Mouse (Mus musculus) heart, postnatal 25 days (tissue): ENCODE results near the gene Gm21983. TPM values are rescaled to one million over a fixed set of nuclear protein-coding genes. Genes with fewer than 3 reads are reported as not detected.

Experiments
- DNase-seq: peaks from one replicate; pipeline ENCODE4 v3.0.0; 2022; ENCODE audit warnings: low spot score
- intact Hi-C: fragments of 180-260 bp; cut with DNase I; formaldehyde crosslinking; loops from one replicate; pipeline ENCODE4 v1.15.1; 2025
- total RNA-seq, 2 experiments: library from RNA; stranded (reverse); gene quantifications; 2 replicates each; pipeline ENCODE4 v1.2.3; 2021

Gm21983 gene
- total RNA-seq, 2 experiments from 2014 or later: not detected

DNA sequence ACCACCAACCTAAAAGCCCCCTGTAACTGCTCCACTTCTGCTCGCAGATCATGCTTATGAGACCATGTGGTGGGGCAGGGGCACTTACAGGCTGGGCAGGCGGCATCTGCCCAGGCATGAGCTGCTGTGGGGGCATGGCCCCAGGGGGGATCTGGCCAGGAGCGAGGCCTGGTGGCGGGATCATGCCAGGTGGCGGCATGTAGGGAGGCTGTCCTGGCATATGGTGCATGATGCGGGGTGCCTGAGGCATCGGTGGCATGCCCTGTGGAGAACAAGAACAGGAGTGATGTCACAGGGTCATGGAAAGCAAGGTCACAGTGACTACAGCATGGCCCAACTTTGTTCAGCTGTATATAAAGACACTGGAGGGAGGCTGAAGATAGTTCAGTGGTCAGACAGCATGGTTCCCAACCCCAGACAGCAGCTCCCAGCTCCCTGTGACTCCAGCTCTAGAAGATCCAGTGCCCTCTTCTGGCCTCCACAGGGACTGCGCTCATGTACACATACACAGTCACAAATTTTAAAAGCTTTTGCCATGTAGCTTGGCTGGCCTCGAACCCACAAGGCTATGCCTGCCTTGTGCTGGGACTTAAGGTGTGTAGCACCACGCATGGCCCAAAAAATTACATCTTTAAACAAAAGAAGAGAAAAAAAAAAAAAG is 8.5 kb upstream of the Gm21983 start:
- no peak for DNase-seq
- intact Hi-C loops: no loop called here

DNA sequence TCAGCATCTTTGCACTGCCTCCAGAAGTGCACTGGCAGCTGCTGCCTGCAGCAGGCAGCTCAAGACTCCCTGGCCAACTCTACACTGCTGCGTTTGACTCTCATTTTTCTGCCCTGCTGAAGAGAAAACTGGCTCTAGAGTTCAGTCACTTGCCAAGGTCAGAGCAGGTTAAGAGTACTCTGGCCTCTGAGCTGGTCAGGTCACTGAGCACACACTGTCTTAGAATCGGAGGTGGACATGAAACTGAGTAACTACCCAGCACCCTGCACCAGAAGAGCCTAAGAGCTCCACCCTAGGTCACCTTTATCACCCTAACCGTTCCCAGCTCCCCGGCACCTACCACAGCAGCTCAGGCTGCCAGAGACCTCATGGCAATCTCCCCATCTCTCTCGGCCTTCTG is 5.1 kb upstream of the Gm21983 start:
- intact Hi-C loops: no loop called here
- no peak for DNase-seq

DNA sequence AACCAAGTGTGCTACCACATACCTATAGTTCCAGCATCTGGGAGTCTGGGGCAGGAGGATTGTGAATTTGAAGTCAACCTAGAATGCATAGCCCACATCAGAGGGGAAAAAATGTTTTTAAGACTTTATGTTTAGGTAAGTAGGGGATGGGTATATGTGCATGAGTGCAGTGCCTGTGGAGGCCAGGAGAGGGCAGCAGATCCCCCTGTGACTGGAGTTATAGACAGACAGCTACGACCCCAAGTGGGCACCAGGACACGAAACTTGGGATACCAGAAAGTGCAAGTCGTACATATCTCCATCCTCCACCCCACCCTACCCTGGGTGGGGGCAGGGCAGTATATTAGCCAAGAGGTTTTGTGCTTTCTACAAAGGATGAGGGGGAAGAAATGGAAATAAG is 4.1 kb upstream of the Gm21983 start:
- DNase-seq: no peak
- intact Hi-C loops: no loop called here

GRCm38 (mm10) chr7:27182498-27182897 is 1.6 kb upstream of the Gm21983 start:
- no peak for DNase-seq
- intact Hi-C loops: no loop called here

DNA sequence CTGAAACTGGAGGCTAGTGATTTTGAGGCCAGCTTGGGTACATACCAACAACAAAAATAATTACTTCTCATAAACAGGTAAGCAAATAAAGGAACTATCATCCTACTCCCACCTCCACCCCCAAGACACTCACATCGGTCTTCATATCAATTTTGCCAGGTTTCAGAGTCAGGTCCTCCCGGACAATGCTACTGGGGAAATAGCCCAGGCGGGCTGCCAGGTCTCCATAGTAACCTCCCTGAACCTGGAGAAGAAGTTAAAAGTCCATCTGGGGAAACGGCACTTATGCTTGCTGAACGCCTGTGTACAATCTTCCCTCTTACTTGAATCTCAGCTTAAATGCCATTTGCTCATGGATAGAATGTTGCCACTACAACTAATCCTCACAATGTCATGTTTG is 850 bp downstream of the Gm21983 start:
- DNase-seq: peak; percentile 50
- intact Hi-C loops: no loop called here

DNA sequence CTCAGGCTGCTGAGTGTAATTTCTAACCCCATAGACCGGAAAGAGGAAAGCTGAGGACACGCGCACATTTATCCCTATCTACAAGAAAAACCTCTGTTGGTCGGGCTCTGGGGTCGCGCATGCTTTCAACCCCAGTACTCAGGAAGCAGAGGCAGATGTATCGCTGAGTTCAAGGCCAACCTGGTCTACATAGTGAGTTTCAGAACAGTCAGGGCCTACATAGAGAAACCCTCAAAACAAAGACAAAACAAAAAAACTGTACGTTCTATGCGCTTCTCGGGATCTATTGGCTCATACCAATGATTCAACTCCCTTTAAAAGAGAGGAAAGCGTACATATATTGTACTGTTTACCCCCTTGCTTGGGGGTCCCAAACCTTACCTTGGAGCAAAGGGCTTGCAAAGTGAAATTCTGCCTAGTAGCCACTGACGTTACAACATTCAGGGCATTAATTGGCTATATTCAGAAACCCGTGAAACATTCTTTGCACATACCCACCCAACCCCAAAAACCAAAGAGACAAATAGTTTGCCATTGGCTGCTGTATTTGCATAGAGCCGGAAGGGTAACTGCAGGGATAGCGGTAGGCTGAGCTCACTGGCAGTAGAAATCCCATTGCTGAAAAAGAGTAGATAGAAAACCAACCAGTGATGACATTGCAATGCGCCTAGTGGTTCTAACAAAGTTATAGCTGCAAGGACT is 1.5 kb downstream of the Gm21983 start:
- DNase-seq: no peak
- intact Hi-C loops: no loop called here

- intact Hi-C loops: no loop called here
- peak; percentile 99 for DNase-seq
These were observed 2.3 kb downstream of the Gm21983 start, which contains the start of gene Rab4b for GRCm38 (mm10) chr7:27178324-27179216. TSS of gene Rab4b (minus strand) at chr7:27178896.

DNA sequence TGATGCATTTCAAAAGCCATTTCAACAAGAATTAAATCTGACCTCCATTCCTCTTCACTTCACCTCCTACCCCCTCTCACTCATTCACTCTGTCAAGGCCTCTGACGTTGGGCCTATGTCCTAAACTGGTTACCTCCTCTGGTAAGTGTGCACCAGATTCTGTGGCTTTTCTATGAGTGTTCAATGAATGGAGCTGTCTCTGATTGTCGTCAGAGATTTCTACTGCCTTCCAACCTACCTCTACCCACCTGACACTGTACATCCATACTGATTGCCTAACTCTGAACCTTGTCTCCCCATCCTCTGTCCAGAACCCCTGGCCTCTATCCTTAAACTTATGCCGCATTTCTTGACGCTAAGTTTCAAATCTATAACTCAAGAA is 3.0 kb downstream of the Gm21983 start:
- intact Hi-C loops: no loop called here

DNA sequence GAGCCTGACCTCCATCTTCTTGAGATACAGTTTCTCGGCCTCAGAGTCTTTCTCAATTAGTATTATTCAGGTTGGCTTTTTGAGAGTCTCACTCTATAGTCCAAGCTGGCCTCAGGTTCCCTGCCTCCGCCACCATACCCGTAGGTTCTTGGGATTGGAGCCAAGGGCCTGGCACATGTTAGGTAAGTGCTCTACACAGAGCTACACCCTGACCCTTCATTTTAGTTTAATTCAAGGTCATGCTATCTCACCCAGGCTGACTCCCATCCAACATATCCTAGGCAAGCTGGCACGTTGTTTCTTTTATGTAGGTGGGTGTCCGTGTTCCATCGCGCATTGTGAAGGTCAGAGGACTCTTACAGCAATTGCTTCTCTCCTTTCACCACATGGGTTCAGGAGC is 6.0 kb downstream of the Gm21983 start:
- DNase-seq: no peak
- intact Hi-C loops: no loop called here

More for the DNA sequence above, 3.0 kb downstream of the Gm21983 start:
- DNase-seq: no peak

DNA sequence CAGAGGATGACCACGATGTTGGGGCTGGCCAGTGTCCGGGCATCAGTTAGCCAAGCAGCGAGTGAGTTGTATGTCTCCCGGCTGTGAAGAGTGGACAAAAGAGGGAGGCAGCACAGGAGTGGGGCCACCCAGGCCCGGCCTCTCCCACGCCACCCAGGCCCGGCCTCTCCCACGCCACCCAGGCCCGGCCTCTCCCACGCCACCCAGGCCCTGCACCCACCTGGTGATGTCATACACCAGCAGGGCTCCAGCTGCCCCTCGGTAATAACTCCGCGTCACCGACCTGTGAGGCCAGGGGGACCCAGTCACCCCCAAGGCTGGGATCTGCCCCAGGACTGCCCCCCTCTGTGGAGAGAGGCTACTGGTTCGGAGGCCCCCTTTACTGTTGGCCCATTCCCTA is 6.4 kb downstream of the Gm21983 start:
- DNase-seq: no peak
- intact Hi-C loops: no loop called here

DNA sequence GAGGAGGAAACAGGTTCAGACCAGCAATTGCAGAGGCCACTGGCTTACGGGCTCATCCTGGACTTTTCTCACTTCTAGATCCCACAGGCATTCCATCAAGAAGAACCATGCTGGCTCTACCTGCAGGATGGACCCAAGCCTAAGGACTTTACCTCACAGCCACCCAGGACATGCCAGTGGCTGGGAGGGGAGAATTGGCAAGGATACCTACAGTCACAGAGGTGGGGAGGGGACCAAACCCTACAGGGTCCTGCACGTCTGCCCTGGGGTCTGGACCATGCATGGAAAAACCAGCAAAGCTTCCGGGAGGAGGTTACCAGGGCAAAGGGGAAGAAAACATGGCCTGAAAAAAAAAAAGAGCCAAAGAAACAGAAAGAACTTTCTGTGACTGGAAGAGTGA is 9.9 kb downstream of the Gm21983 start:
- DNase-seq: no peak
- intact Hi-C loops: no loop called here

DNA sequence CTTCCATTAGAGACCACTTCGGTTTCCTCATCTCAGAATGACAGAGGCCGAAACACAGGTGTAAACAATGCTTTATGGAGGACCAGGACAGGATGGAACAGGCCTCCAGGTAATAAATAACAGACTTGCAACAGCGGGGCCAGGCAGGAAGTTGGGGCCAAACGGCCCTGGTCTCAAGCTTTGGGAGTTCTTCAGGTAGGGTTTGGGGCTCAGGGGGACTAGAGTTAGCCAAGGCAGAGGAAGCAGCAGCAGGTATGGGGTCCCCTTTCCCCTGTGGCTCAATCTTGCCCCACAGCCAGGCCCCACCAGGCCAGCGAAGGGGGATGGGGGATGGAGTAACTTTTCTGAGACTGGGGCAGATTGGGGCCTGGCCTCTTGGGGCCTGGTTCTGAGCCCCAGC is 12.5 kb downstream of the Gm21983 start:
- DNase-seq: no peak
- intact Hi-C loops: no loop called here

DNA sequence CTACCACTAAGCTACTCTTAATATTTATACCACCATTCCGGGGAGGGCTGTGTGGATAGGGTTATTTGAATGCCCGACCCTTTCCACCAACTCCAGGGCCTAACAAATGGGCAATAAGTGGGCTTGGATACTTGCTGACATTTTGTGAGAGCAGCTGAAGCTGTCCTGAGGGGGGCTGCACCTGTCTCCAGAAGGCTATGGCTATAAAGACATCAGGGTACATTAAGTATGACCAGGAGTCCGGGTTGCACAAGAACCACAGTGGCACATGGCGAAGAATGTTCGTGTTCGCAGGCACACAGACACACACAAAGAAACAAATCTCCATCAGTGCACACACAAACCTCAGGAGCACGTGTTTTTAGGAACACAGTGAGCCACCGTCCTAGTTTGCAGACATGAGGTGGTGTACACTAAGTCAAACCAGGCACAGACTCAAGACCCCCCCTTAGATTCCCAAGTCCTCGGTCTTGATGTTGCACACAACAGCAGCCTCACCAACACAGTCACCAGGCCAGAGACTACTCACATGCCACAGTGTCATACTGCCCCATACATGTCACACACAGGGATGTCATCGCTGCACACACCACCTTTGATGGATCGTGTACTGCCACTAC is 13.3 kb downstream of the Gm21983 start:
- intact Hi-C loops: no loop called here
- DNase-seq: no peak

GRCm38 (mm10) chr7:27166614-27167474 is 14.0 kb downstream of the Gm21983 start, which contains the start of gene Egln2:
TSS of gene Egln2 (minus strand) at chr7:27166802.
- DNase-seq: peak; percentile 91
- intact Hi-C loops: no loop called here

- DNase-seq: peak; percentile 85
- intact Hi-C loops: no loop called here
These were observed 14.7 kb downstream of the Gm21983 start for GRCm38 (mm10) chr7:27166229-27166613.

DNA sequence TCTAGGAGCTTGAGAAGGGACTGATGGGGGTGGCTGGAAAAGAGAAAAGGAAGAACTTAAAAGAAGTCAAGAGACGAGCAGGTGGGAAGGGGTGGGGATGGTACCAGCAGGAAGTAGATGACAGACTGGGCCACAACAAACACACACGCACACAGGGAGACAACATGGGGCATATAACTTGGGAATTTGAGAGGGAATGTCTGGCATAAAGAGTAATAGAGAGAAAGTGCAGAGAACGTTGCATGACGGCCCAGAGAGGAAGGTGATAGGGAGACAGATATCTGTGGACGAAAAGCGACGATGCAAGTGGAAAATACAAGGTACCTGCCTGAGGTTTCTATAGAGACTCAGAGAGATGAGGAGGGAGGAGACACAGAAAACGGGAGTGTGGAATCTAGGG is 15.2 kb downstream of the Gm21983 start:
- DNase-seq: no peak
- intact Hi-C loops: no loop called here

DNA sequence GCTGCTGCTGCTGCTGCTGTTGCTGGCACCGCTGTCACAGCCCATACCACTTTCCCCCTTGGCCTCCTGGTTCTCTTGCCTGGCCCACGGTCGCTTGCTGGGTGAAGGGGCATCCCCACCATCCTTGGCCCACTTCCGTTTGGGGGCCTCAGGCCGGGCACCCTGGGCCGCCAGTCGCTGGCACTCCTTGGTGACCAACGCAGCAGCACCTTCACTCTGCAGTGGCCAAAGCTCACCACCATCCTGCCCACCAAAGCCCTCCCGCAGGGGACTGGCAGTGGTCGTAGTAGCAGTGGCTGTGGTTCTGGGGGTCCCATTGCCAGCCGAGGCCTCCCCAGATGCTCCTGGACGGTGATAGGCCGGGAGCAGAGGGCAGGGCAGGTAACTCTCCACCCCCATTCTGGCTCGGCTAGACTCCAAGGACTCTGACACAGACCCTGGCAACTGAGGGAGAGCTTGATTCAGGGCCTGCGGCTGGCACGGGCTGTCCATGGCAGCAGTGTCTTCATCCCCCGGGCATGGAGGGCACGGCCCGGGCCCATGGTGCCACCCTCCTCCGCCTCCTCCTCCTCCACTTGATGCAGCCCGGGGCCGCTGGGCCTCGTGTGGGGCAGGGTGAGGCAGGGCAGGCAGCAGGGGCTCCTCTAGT is 15.8 kb downstream of the Gm21983 start:
- intact Hi-C loops: no loop called here
- DNase-seq: no peak

DNA sequence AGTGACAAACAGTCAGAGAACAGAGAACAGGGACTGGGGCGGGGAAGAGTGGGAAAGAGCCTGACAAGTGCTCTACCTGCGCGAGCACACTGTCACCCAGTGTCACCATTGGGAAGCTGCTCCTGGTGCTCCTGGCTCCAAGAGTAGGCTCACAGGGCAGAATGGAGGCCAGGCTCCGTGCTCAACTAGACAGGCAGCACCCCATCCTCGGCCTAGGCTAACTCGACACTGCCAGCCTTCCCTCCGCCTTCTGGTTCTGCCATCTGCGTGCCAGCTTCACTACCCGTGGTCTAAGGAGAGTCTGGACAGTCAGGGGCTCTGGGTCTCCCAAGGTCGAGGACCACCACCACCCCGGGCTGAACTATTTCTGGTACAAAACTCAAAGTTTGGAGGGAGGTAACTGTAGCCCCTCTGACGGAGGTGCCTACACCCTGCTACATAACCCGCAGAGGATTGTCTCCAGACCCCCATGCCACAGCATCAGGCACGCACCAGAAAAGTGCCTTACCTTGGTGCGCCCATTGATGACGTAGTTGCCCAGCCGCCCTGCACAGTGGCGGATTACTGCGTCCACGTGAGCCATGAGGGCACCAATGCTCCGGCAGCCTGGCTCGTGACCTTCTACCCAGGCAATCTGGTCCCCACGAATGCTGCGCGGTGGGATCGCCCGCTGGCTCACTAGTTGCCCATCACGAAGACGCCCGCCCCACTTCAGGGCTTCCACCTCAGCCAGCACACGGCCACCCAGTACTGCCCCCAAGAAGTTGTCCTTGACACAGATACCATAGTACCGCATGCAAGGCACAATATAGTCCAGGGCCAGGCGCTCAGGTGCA is 16.6 kb downstream of the Gm21983 start:
- no peak for DNase-seq
- intact Hi-C loops: no loop called here
